Comparison of ENCODE assay signal across 16 mouse cellular contexts in genomic region chr14:39638776-39639175, GRCm38 (mm10).
A peak's percentile ranks its signal among the peaks of the same experiment; 100 is the strongest.
DNase-seq lines count a peak whose midpoint lies in the region; TF ChIP-seq lines count a peak whose summit lies in the region.
"Had no signal": no experiment of that assay in that cellular context is flagged by ENCODE, and none has a peak within 500 bp of the region (broad histone marks: within the 10 kb centered on the region; RNA-seq: fewer than 3 reads in every experiment).

No protein-coding gene starts in this region.

- in situ Hi-C loops in ES-E14 (cut with MboI; ENCODE audit: low sequenced_read_pairs in 2 of 2, unreplicated experiment in 2 of 2), result no loop called here

- H3K9me3 ChIP-seq in ES-E14 (ENCODE audit: control insufficient read depth, insufficient read depth, low read depth, low read length), result no peaks in the 10 kb centered on the region
- H3K9me3 ChIP-seq: embryonic facial prominence, embryonic 10.5 days; embryonic facial prominence, embryonic 12.5 days; forebrain, embryonic 13.5 days; forebrain, embryonic 15.5 days had no signal

- no peak overlapping the region for H3K27ac ChIP-seq in ES-E14 (ENCODE audit: insufficient read depth, low read depth, low read length, poor library complexity, severe bottlenecking)
- H3K27ac ChIP-seq: embryonic facial prominence, embryonic 10.5 days; embryonic facial prominence, embryonic 12.5 days; forebrain, embryonic 13.5 days; forebrain, embryonic 15.5 days had no signal

- intact Hi-C loops in heart, postnatal 36 days (cut with DNase I), result no loop called here

- DNase-seq in ES-E14 (ENCODE audit: low read depth, low spot score) (peak; percentile 27), WW6 (ENCODE audit: low read depth, low spot score) (peak; percentile 7)
- DNase-seq in adrenal gland, postnatal 25 days, result no peak
- no peak for DNase-seq in heart, postnatal 36 days
- no peak for DNase-seq in cerebellum, postnatal 10 days
- DNase-seq: adrenal gland, adult 8-10 months; cerebellum, adult 11 months; cerebellum, adult 18-20 months; cerebellum, adult 8-10 months; cerebellum, adult 9-11 months; cerebellum, postnatal 25 days; forebrain, postnatal 0 days had no signal

- H3K9ac ChIP-seq in ES-E14 (ENCODE audit: insufficient read depth, low read depth, low read length, poor library complexity, severe bottlenecking), result no peak overlapping the region
- H3K9ac ChIP-seq: embryonic facial prominence, embryonic 12.5 days; forebrain, embryonic 13.5 days; forebrain, embryonic 15.5 days; forebrain, postnatal 0 days had no signal

- H3K4me3 ChIP-seq in ES-E14 (ENCODE audit: insufficient read depth in 1 of 2, low read depth in 1 of 2, low read length in 2 of 2, poor library complexity in 1 of 2, severe bottlenecking in 1 of 2), result no peak overlapping the region
- H3K4me3 ChIP-seq: embryonic facial prominence, embryonic 10.5 days; embryonic facial prominence, embryonic 12.5 days; forebrain, embryonic 13.5 days; forebrain, embryonic 15.5 days had no signal

- no peaks in the 10 kb centered on the region for H3K36me3 ChIP-seq in ES-E14 (ENCODE audit: control insufficient read depth, insufficient read depth, low read length, poor library complexity, severe bottlenecking)
- H3K36me3 ChIP-seq: embryonic facial prominence, embryonic 10.5 days; embryonic facial prominence, embryonic 12.5 days; forebrain, embryonic 15.5 days had no signal

- peaks cover 0 to 3% of the 10 kb centered on the region in 2 experiments; a peak in 2 of 4 replicates for H3K4me1 ChIP-seq in ES-E14 (ENCODE audit: control insufficient read depth in 2 of 2, insufficient read depth in 2 of 2, low read length in 2 of 2, poor library complexity in 1 of 2)
- H3K4me1 ChIP-seq: embryonic facial prominence, embryonic 10.5 days; embryonic facial prominence, embryonic 12.5 days; forebrain, embryonic 13.5 days; forebrain, embryonic 15.5 days had no signal

TF ChIP-seq in ES-E14, 5 proteins besides CTCF, POLR2A, EP300 and RAD21:
- TF ChIP-seq MAFK (IDR thresholded peaks at IDR 0.05; ENCODE audit: insufficient read depth, low read depth, low read length) (no peak), ZNF384 (IDR thresholded peaks at IDR 0.05; ENCODE audit: low read depth, low read length) (no peak), ZC3H11A (IDR thresholded peaks at IDR 0.05; ENCODE audit: borderline replicate concordance, low read depth, low read length) (no peak), CHD2 (IDR thresholded peaks at IDR 0.05; ENCODE audit: low read depth, low read length) (no peak), HCFC1 (IDR thresholded peaks at IDR 0.05; ENCODE audit: borderline replicate concordance, insufficient read depth, low read length) (no peak)

Comparison
In these comparisons a context has a peak if more than half of its experiments do, and no peak if none do; other contexts are left out.
1. DNase-seq: peak in ES-E14 (single experiment) and WW6 (single experiment); none in adrenal gland, postnatal 25 days (single experiment), heart, postnatal 36 days (0 of 2) and cerebellum, postnatal 10 days (0 of 2).